Comparison of ENCODE assay signal across 8 mouse cellular contexts in genomic region chr2:14711751-14712150, GRCm38 (mm10).
DNase-seq lines count a peak whose midpoint lies in the region; ATAC-seq and TF ChIP-seq lines count a peak whose summit lies in the region.

No protein-coding gene starts in this region.

- H3K4me2 ChIP-seq in hindbrain, embryonic 16.5 days (ENCODE audit: low read length) = no peak overlapping the region
- H3K4me2 ChIP-seq in neural tube, embryonic 12.5 days (replicated peaks) = no peak overlapping the region

- no peaks in the 10 kb centered on the region for H3K4me1 ChIP-seq in spleen, adult 2 months (ENCODE audit: control insufficient read depth, insufficient read depth, insufficient read length)
- no peaks in the 10 kb centered on the region for H3K4me1 ChIP-seq in hindbrain, embryonic 16.5 days (ENCODE audit: control insufficient read depth, insufficient read depth, low read depth, low read length)
- H3K4me1 ChIP-seq in neural tube, embryonic 12.5 days = no peaks in the 10 kb centered on the region

- H3K4me3 ChIP-seq in spleen, adult 2 months (ENCODE audit: extremely low read depth, insufficient read depth, insufficient read length) = no peak overlapping the region
- H3K4me3 ChIP-seq in hindbrain, embryonic 16.5 days (ENCODE audit: low read length) = no peak overlapping the region
- no peak overlapping the region for H3K4me3 ChIP-seq in neural tube, embryonic 12.5 days

- ATAC-seq in hindbrain, embryonic 16.5 days = 0 out of 2 replicates have a peak, but pooled peaks have one; percentile 30
- ATAC-seq in neural tube, embryonic 12.5 days (ENCODE audit: low FRiP score, low read depth) = peak; percentile 57

- no peak overlapping the region for H3K27ac ChIP-seq in spleen, adult 2 months (ENCODE audit: insufficient read depth, low read length)
- no peak overlapping the region for H3K27ac ChIP-seq in hindbrain, embryonic 16.5 days (ENCODE audit: low read depth, low read length)
- H3K27ac ChIP-seq in neural tube, embryonic 12.5 days = no peak overlapping the region

- DNase-seq in cerebellum, postnatal 10 days = peak; percentile 27 to 64
- no peak for DNase-seq in cerebellum, adult 11-12 months
- DNase-seq in spleen, adult 2 months (ENCODE audit: low read depth in 1 of 2, low spot score in 2 of 2) = no peak
- no peak for DNase-seq in spleen, postnatal 14 days (ENCODE audit: low spot score in 2 of 2)
- no peak for DNase-seq in adrenal gland, postnatal 36 days
- DNase-seq in urinary bladder, postnatal 10 days (ENCODE audit: low spot score) = no peak

- WGBS in spleen, adult 2 months = 95% methylated on average over 2 of the region's 2 CpGs
- 88% methylated on average over 2 of the region's 2 CpGs for WGBS in hindbrain, embryonic 16.5 days
- 86% methylated on average over 2 of the region's 2 CpGs for WGBS in neural tube, embryonic 12.5 days

- H3K36me3 ChIP-seq in spleen, adult 2 months (ENCODE audit: control insufficient read depth, insufficient read depth, low read length) = no peaks in the 10 kb centered on the region
- no peaks in the 10 kb centered on the region for H3K36me3 ChIP-seq in hindbrain, embryonic 16.5 days (ENCODE audit: control insufficient read depth, insufficient read depth, low read length)
- H3K36me3 ChIP-seq in neural tube, embryonic 12.5 days = no peaks in the 10 kb centered on the region

- no peak overlapping the region for H3K9ac ChIP-seq in hindbrain, embryonic 16.5 days (ENCODE audit: low read depth, low read length)
- no peak overlapping the region for H3K9ac ChIP-seq in neural tube, embryonic 12.5 days

- TF ChIP-seq CTCF in spleen, adult 2 months (IDR thresholded peaks at IDR 0.05; ENCODE audit: extremely low read depth, insufficient read depth, insufficient read length, insufficient replicate concordance) = peak; percentile 22; the same call in 1 of the 2 replicates

- no peaks in the 10 kb centered on the region for H3K9me3 ChIP-seq in hindbrain, embryonic 16.5 days (ENCODE audit: control insufficient read depth, low read length)
- H3K9me3 ChIP-seq in neural tube, embryonic 12.5 days = no peaks in the 10 kb centered on the region

- no peak for TF ChIP-seq POLR2A in spleen, adult 2 months (IDR thresholded peaks at IDR 0.05; ENCODE audit: low read depth, low read length)

- no peaks in the 10 kb centered on the region for H3K27me3 ChIP-seq in spleen, adult 2 months (ENCODE audit: control insufficient read depth, insufficient read depth, low read length)
- H3K27me3 ChIP-seq in hindbrain, embryonic 16.5 days (replicated peaks; ENCODE audit: control insufficient read depth, insufficient read depth, low read length) = no peaks in the 10 kb centered on the region
- no peaks in the 10 kb centered on the region for H3K27me3 ChIP-seq in neural tube, embryonic 12.5 days (replicated peaks)

Comparison
In these comparisons a context has a peak if more than half of its experiments do, and no peak if none do; other contexts are left out.
1. DNase-seq: peak in cerebellum, postnatal 10 days (2 of 2); none in cerebellum, adult 11-12 months (single experiment), spleen, adult 2 months (0 of 2), spleen, postnatal 14 days (0 of 2), adrenal gland, postnatal 36 days (0 of 2) and urinary bladder, postnatal 10 days (single experiment).